15 mouse cellular contexts compared by ENCODE assay signal in genomic region chr5:110638306-110639074, GRCm38 (mm10).
"Had no signal": no experiment of that assay in that cellular context is flagged by ENCODE, and none has a peak within 500 bp of the region (broad histone marks: within the 10 kb centered on the region; RNA-seq: fewer than 3 reads in every experiment).

No protein-coding gene starts in this region.

- ATAC-seq: lung, postnatal 0 days had no signal

- H3K9me3 ChIP-seq: limb, embryonic 15.5 days; liver, embryonic 13.5 days; neural tube, embryonic 13.5 days; stomach, embryonic 15.5 days had no signal

- H3K4me3 ChIP-seq: limb, embryonic 15.5 days; midbrain, embryonic 10.5 days; neural tube, embryonic 13.5 days; stomach, embryonic 15.5 days had no signal

- H3K27me3 ChIP-seq: limb, embryonic 15.5 days; stomach, embryonic 15.5 days had no signal

- H3K4me1 ChIP-seq: liver, embryonic 13.5 days; stomach, embryonic 15.5 days had no signal

- H3K36me3 ChIP-seq: limb, embryonic 15.5 days; liver, embryonic 13.5 days; midbrain, embryonic 10.5 days; neural tube, embryonic 13.5 days; stomach, embryonic 15.5 days had no signal

- DNase-seq: kidney, adult 2 months; kidney, postnatal 25 days; liver, embryonic 13.5 days; lung, adult 18-20 months; lung, postnatal 36 days; midbrain, embryonic 14.5 days; retina, postnatal 1 day; right cerebral cortex, postnatal 4 days; thymus, adult 2 months; thymus, postnatal 25 days had no signal

- H3K9ac ChIP-seq: limb, embryonic 15.5 days; liver, embryonic 13.5 days; stomach, embryonic 15.5 days had no signal

- H3K27ac ChIP-seq: limb, embryonic 15.5 days; liver, embryonic 13.5 days; neural tube, embryonic 13.5 days; stomach, embryonic 15.5 days had no signal
